Mouse (Mus musculus) frontal cortex, postnatal 25 days (tissue): ENCODE results near the gene Glipr2.

ENCODE experiments used
- DNase-seq, 2 experiments: peaks; one replicate each; pipeline ENCODE4 v3.0.0; 2022; ENCODE audit warnings: low spot score in 2 of 2

Gene Glipr2

GRCm38 (mm10) chr4:44004623-44005409 is 47.6 kb downstream of the Glipr2 start:
- no peak for DNase-seq

GRCm38 (mm10) chr4:44010176-44010575 is 53.0 kb downstream of the Glipr2 start:
- DNase-seq: no peak

- DNase-seq: no peak
Measured at GRCm38 (mm10) chr4:44010893-44011292, 53.7 kb downstream of the Glipr2 start.

- DNase-seq: no peak
Measured at GRCm38 (mm10) chr4:44011799-44012198, 54.6 kb downstream of the Glipr2 start.

- DNase-seq: peak; percentile 80 to 88
Measured at GRCm38 (mm10) chr4:44012376-44013367, 55.5 kb downstream of the Glipr2 start.

GRCm38 (mm10) chr4:44013391-44014070 is 56.3 kb downstream of the Glipr2 start:
- DNase-seq: no peak

GRCm38 (mm10) chr4:44016071-44016470 is 58.9 kb downstream of the Glipr2 start:
- DNase-seq: no peak

GRCm38 (mm10) chr4:44016791-44017190 is 59.6 kb downstream of the Glipr2 start:
- DNase-seq: no peak

GRCm38 (mm10) chr4:44022323-44022722 is 65.1 kb downstream of the Glipr2 start:
- DNase-seq: peak in 1 of 2 experiments; percentile 1

GRCm38 (mm10) chr4:44022766-44023165 is 65.6 kb downstream of the Glipr2 start:
- peak in 1 of 2 experiments; percentile 1 for DNase-seq

- DNase-seq: no peak
Measured at GRCm38 (mm10) chr4:44023681-44024080, 66.5 kb downstream of the Glipr2 start.

- peak in 1 of 2 experiments; percentile 1 for DNase-seq
Measured at GRCm38 (mm10) chr4:44024241-44024640, 67.0 kb downstream of the Glipr2 start.

GRCm38 (mm10) chr4:44025570-44025969 is 68.4 kb downstream of the Glipr2 start:
- no peak for DNase-seq
